Mouse (Mus musculus) telencephalon, adult 2 months (tissue): Measurements from ENCODE around the gene Nudt15.
A peak's percentile ranks its signal among the peaks of the same experiment; 100 is the strongest.

Source experiments
- DNase-seq: peaks from one replicate; pipeline ENCODE4 v3.0.0-alpha.2; 2011; ENCODE audit warnings: low read depth, low spot score

Nudt15 gene

GRCm38 (mm10) chr14:73508630-73509395, 39.2 kb downstream of the Nudt15 start:
- DNase-seq, result no peak

GRCm38 (mm10) chr14:73507702-73508376, 40.2 kb downstream of the Nudt15 start:
- no peak for DNase-seq

GRCm38 (mm10) chr14:73507200-73507599, 40.8 kb downstream of the Nudt15 start:
- DNase-seq, result no peak

GRCm38 (mm10) chr14:73506283-73506682, 41.8 kb downstream of the Nudt15 start:
- no peak for DNase-seq

GRCm38 (mm10) chr14:73503237-73503933, 44.7 kb downstream of the Nudt15 start:
- DNase-seq, result no peak

- DNase-seq, result no peak
These were observed 45.4 kb downstream of the Nudt15 start for GRCm38 (mm10) chr14:73502591-73503184.

- DNase-seq, result no peak
These were observed 46.3 kb downstream of the Nudt15 start for GRCm38 (mm10) chr14:73501721-73502120.

GRCm38 (mm10) chr14:73501283-73501682, 46.8 kb downstream of the Nudt15 start:
- no peak for DNase-seq

- no peak for DNase-seq
These were observed 52.3 kb downstream of the Nudt15 start for GRCm38 (mm10) chr14:73495753-73496152.

GRCm38 (mm10) chr14:73494122-73494521, 53.9 kb downstream of the Nudt15 start:
- no peak for DNase-seq

- no peak for DNase-seq
These were observed 54.7 kb downstream of the Nudt15 start for GRCm38 (mm10) chr14:73493356-73493755.

- DNase-seq, result no peak
These were observed 61.4 kb downstream of the Nudt15 start for GRCm38 (mm10) chr14:73486641-73487040.

- no peak for DNase-seq
These were observed 63.5 kb downstream of the Nudt15 start for GRCm38 (mm10) chr14:73484366-73485110.

GRCm38 (mm10) chr14:73483516-73484229, 64.4 kb downstream of the Nudt15 start:
- DNase-seq, result no peak

- no peak for DNase-seq
These were observed 68.3 kb downstream of the Nudt15 start for GRCm38 (mm10) chr14:73479771-73480170.

GRCm38 (mm10) chr14:73478321-73478720, 69.7 kb downstream of the Nudt15 start:
- DNase-seq, result no peak

GRCm38 (mm10) chr14:73477077-73477476, 71.0 kb downstream of the Nudt15 start:
- DNase-seq, result no peak

- no peak for DNase-seq
These were observed 71.6 kb downstream of the Nudt15 start for GRCm38 (mm10) chr14:73476361-73476934.

- DNase-seq, result no peak
These were observed 72.5 kb downstream of the Nudt15 start for GRCm38 (mm10) chr14:73475506-73475905.

GRCm38 (mm10) chr14:73474636-73475093, 73.4 kb downstream of the Nudt15 start:
- DNase-seq, result peak; percentile 40
